Mouse (Mus musculus) midbrain, postnatal 0 days (tissue): ENCODE data around the gene Olfr1386. TPM values are rescaled to one million over a fixed set of nuclear protein-coding genes. Genes with fewer than 3 reads are reported as not detected.
"Not testable (repeated sequence)": the region's sequence is repeated elsewhere in the genome, so short reads cannot be mapped to it uniquely, and the experiment has no call there.

Experiments used
- ATAC-seq: fragments of 200-750 bp; cut with Nextera tagmentation; 2 replicates; pipeline ENCODE4 v1.8.0; 2017; ENCODE audit warnings: moderate number of reproducible peaks, mild to moderate bottlenecking, moderate TSS enrichment, moderate library complexity; ENCODE audit not compliant: low FRiP score
- DNase-seq: peaks from one replicate; pipeline ENCODE4 v3.0.0-alpha.2; 2015; ENCODE audit warnings: low spot score
- H3K27ac ChIP-seq: fragments of 300-500 bp; sonication (generic); 2 replicates; pipeline ENCODE4 v1.5.1; 2014; ENCODE audit warnings: low read depth, mild to moderate bottlenecking, low read length, mixed read lengths
- H3K27me3 ChIP-seq: fragments of 300-500 bp; sonication (generic); 2 replicates; pipeline ENCODE4 v1.6.1; 2014; ENCODE audit warnings: low read length, control low read depth, mixed read lengths; ENCODE audit not compliant: insufficient read depth
- H3K36me3 ChIP-seq: fragments of 300-500 bp; sonication (generic); 2 replicates; pipeline ENCODE4 v1.6.1; 2014; ENCODE audit warnings: low read length, control low read depth, mixed read lengths; ENCODE audit not compliant: insufficient read depth
- H3K4me1 ChIP-seq: fragments of 300-500 bp; sonication (generic); 2 replicates; pipeline ENCODE4 v1.6.1; 2014; ENCODE audit warnings: mild to moderate bottlenecking, control low read depth, antibody characterized with exemption, low read length, mixed read lengths; ENCODE audit not compliant: insufficient read depth
- H3K4me2 ChIP-seq: fragments of 300-500 bp; sonication (generic); 2 replicates; pipeline ENCODE4 v1.6.1; 2014; ENCODE audit warnings: low read depth, mild to moderate bottlenecking, low read length, mixed read lengths; ENCODE audit not compliant: poor library complexity, severe bottlenecking
- H3K4me3 ChIP-seq: fragments of 300-500 bp; sonication (generic); 2 replicates; pipeline ENCODE4 v1.5.1; 2014; ENCODE audit warnings: low read depth, mild to moderate bottlenecking, low read length, moderate library complexity
- H3K9ac ChIP-seq: fragments of 300-500 bp; sonication (generic); replicated peaks from 2 replicates; pipeline ENCODE4 v1.6.1; 2014; ENCODE audit warnings: mild to moderate bottlenecking, low read length, moderate library complexity, mixed read lengths; ENCODE audit not compliant: poor library complexity, severe bottlenecking
- H3K9me3 ChIP-seq: fragments of 300-500 bp; sonication (generic); 2 replicates; pipeline ENCODE4 v1.6.1; 2016; ENCODE audit warnings: low read length, control low read depth
- CTCF ChIP-seq: IDR thresholded peaks from 2 replicates; pipeline ENCODE4 v1.5.1; 2016; ENCODE audit warnings: antibody characterized with exemption, mild to moderate bottlenecking
- WGBS: fragments of 180-500 bp; shearing (Covaris S2); extraction: QIAGEN DNeasy Blood & Tissue Kit; methylation state at CpG from one replicate; pipeline ENCODE4 v1.1.7; 2014; 5-methylcytosine and 5-hydroxymethylcytosine counted together
- polyA plus RNA-seq: library from polyadenylated mRNA; unstranded; fragments of >200 nt; fragmentation: Nextera tagmentation; extraction: Ambion mirVana; gene quantifications from 2 replicates; pipeline ENCODE4 v1.2.1, GENCODE M21; 2015
- total RNA-seq: library from RNA; depleted of rRNA; stranded (reverse); fragments of >200 nt; gene quantifications from 2 replicates; pipeline ENCODE4 v1.2.3, GENCODE M21; 2014; rRNA removed

Gene Olfr1386
- total and polyA plus RNA-seq, 2 experiments from 2014 or later, result not detected

DNA sequence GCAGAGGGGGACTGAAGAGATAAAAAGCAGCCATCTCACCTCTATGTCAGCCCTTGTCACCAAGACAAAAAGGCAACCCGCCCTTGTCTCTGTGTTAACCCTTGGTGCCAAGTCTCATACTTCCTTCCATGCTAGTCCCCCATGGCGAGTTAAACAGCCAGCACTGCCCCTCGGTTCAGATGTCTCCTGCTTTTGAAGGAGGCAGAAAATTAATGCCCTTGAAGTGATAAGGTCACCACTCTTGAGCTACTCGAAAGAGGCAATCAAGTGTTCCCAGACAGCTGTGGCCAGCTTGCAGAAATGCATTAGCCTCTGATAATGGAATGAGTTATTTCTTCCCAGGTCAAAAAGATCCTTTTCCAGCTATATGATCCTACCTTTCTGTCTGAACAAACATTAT is 21.1 kb downstream of the Olfr1386 start:
- DNase-seq (no peak), ATAC-seq (no peak)
- no peak for TF ChIP-seq CTCF
- Histone ChIP-seq H3K27ac (no peak overlapping the region), H3K9me3 (no peaks in the 10 kb centered on the region), H3K4me1 (no peaks in the 10 kb centered on the region), H3K36me3 (no peaks in the 10 kb centered on the region), H3K4me2 (no peak overlapping the region), H3K27me3 (no peaks in the 10 kb centered on the region), H3K4me3 (no peak overlapping the region), H3K9ac (no peak overlapping the region)
- 67% methylated on average over 4 of the region's 4 CpGs for WGBS

- not testable (repeated sequence) for H3K4me3 ChIP-seq, ATAC-seq, H3K9ac ChIP-seq, H3K27ac ChIP-seq, H3K9me3 ChIP-seq, H3K4me1 ChIP-seq, DNase-seq, H3K27me3 ChIP-seq, H3K4me2 ChIP-seq, H3K36me3 ChIP-seq
- WGBS, result 79% methylated on average over 1 of the region's 1 CpGs
These were observed 23.9 kb downstream of the Olfr1386 start, which contains the start of gene Olfr1385 for GRCm38 (mm10) chr11:49488770-49489169. Gene Olfr1385, plus strand, starts transcription at chr11:49489070.

GRCm38 (mm10) chr11:49518086-49518485 is 53.2 kb downstream of the Olfr1386 start:
- ATAC-seq, result no peak
- no peak for TF ChIP-seq CTCF
- no peak for DNase-seq

GRCm38 (mm10) chr11:49519348-49519747 is 54.5 kb downstream of the Olfr1386 start, which contains the start of gene Olfr1383:
Gene Olfr1383, plus strand, starts transcription at chr11:49519648.
- no peaks in the 10 kb centered on the region for H3K9me3 ChIP-seq
- no peaks in the 10 kb centered on the region for H3K36me3 ChIP-seq
- no peak within 1 kb of the TSS for H3K4me3 ChIP-seq
- H3K4me2 ChIP-seq, result no peak within 1 kb of the TSS
- no peak for ATAC-seq
- DNase-seq, result no peak
- H3K9ac ChIP-seq, result no peak within 1 kb of the TSS
- no peak within 1 kb of the TSS for H3K27ac ChIP-seq
- TF ChIP-seq CTCF, result no peak
- H3K27me3 ChIP-seq, result no peaks in the 10 kb centered on the region
- H3K4me1 ChIP-seq, result no peaks in the 10 kb centered on the region

More at GRCm38 (mm10) chr11:49518086-49518485, 53.2 kb downstream of the Olfr1386 start:
- no peaks in the 10 kb centered on the region for H3K9me3 ChIP-seq
- no peaks in the 10 kb centered on the region for H3K4me1 ChIP-seq
- 76% methylated on average over 5 of the region's 5 CpGs for WGBS
- no peaks in the 10 kb centered on the region for H3K27me3 ChIP-seq
- H3K27ac ChIP-seq, result no peak overlapping the region
- no peak overlapping the region for H3K4me3 ChIP-seq
- no peak overlapping the region for H3K9ac ChIP-seq
- H3K36me3 ChIP-seq, result no peaks in the 10 kb centered on the region
- H3K4me2 ChIP-seq, result no peak overlapping the region

Other genes starting within 250 kb of the Olfr1386 start
- gene Mgat1, start 220.9 kb upstream of the Olfr1386 start, total RNA-seq, result 88.1 and 102 TPM in 2 replicates
- gene Mgat1, start 220.9 kb upstream of the Olfr1386 start, polyA plus RNA-seq, result 33.9 and 35.4 TPM in 2 replicates
- 0.19 and 1.4 TPM in 2 replicates for gene Olfr1393, start 186.7 kb upstream of the Olfr1386 start, total RNA-seq
- 0.21 TPM in 1 of 2 replicates, not detected in the other for gene Olfr1393, start 186.7 kb upstream of the Olfr1386 start, polyA plus RNA-seq
- 0.52 and 0.60 TPM in 2 replicates for gene Olfr1392, start 179.8 kb upstream of the Olfr1386 start, total RNA-seq
- gene Olfr1392, start 179.8 kb upstream of the Olfr1386 start, polyA plus RNA-seq, result 0.14 TPM in 1 of 2 replicates, not detected in the other
- gene Olfr10, start 160.3 kb upstream of the Olfr1386 start, total RNA-seq, result 0.09 TPM in 1 of 2 replicates, not detected in the other
- gene Olfr10, start 160.3 kb upstream of the Olfr1386 start, polyA plus RNA-seq, result not detected in 2 replicates
- gene Olfr1391, start 142.3 kb upstream of the Olfr1386 start, total RNA-seq, result not detected in 2 replicates
- not detected in 2 replicates for gene Olfr1391, start 142.3 kb upstream of the Olfr1386 start, polyA plus RNA-seq
- gene Olfr1390, start 129.9 kb upstream of the Olfr1386 start, total RNA-seq, result not detected in 2 replicates
- gene Olfr1390, start 129.9 kb upstream of the Olfr1386 start, polyA plus RNA-seq, result not detected in 2 replicates
- 0.22 TPM in 1 of 2 replicates, not detected in the other for gene Olfr1389, start 42.0 kb upstream of the Olfr1386 start, total RNA-seq
- gene Olfr1389, start 42.0 kb upstream of the Olfr1386 start, polyA plus RNA-seq, result not detected in 2 replicates
- not detected in 2 replicates for gene Olfr1388, start 28.4 kb upstream of the Olfr1386 start, total RNA-seq
- gene Olfr1388, start 28.4 kb upstream of the Olfr1386 start, polyA plus RNA-seq, result 0.05 and 0.07 TPM in 2 replicates
- gene Olfr1387, start 9.7 kb upstream of the Olfr1386 start, total RNA-seq, result not detected in 2 replicates
- gene Olfr1387, start 9.7 kb upstream of the Olfr1386 start, polyA plus RNA-seq, result not detected in 2 replicates
- not detected in 2 replicates for gene Olfr1385, start 24.0 kb downstream of the Olfr1386 start, total RNA-seq
- not detected in 2 replicates for gene Olfr1385, start 24.0 kb downstream of the Olfr1386 start, polyA plus RNA-seq
- gene Olfr1384, start 41.7 kb downstream of the Olfr1386 start, total RNA-seq, result not detected in 2 replicates
- not detected in 2 replicates for gene Olfr1384, start 41.7 kb downstream of the Olfr1386 start, polyA plus RNA-seq
- not detected in 2 replicates for gene Olfr1383, start 54.6 kb downstream of the Olfr1386 start, total RNA-seq
- not detected in 2 replicates for gene Olfr1383, start 54.6 kb downstream of the Olfr1386 start, polyA plus RNA-seq
- not detected in 2 replicates for gene Olfr1382, start 63.2 kb downstream of the Olfr1386 start, total RNA-seq
- not detected in 2 replicates for gene Olfr1382, start 63.2 kb downstream of the Olfr1386 start, polyA plus RNA-seq
- gene Olfr1381, start 78.4 kb downstream of the Olfr1386 start, total RNA-seq, result not detected in 2 replicates
- gene Olfr1381, start 78.4 kb downstream of the Olfr1386 start, polyA plus RNA-seq, result not detected in 2 replicates
- not detected in 2 replicates for gene Olfr1380, start 91.8 kb downstream of the Olfr1386 start, total RNA-seq
- gene Olfr1380, start 91.8 kb downstream of the Olfr1386 start, polyA plus RNA-seq, result not detected in 2 replicates
- gene Flt4, start 144.2 kb downstream of the Olfr1386 start, total RNA-seq, result 2.6 and 2.8 TPM in 2 replicates
- 1.3 and 1.4 TPM in 2 replicates for gene Flt4, start 144.2 kb downstream of the Olfr1386 start, polyA plus RNA-seq
- gene Scgb3a1, start 198.6 kb downstream of the Olfr1386 start, total RNA-seq, result not detected in 2 replicates
- gene Scgb3a1, start 198.6 kb downstream of the Olfr1386 start, polyA plus RNA-seq, result 0.59 TPM in 1 of 2 replicates, not detected in the other
- gene Cnot6, start 247.7 kb downstream of the Olfr1386 start, total RNA-seq, result 28.9 and 53.1 TPM in 2 replicates
- gene Cnot6, start 247.7 kb downstream of the Olfr1386 start, polyA plus RNA-seq, result 21.7 and 26.9 TPM in 2 replicates